Mouse (Mus musculus): ENCODE measurements at regions not wholly inside any gene's neighbourhood (a gene's known extent, or its start where the extent isn't known, plus 50 kb on each side); places are given as distances from the start of the nearest gene placed in this dataset.

- DNase-seq (ENCODE audit: low read depth) = no peak
Observed at GRCm38 (mm10) chr13:10741391-10741790, 380.7 kb upstream of the Chrm3 start.

- DNase-seq (ENCODE audit: low read depth) = no peak
Observed at GRCm38 (mm10) chr13:10725745-10726171, 365.1 kb upstream of the Chrm3 start.

GRCm38 (mm10) chr13:10725335-10725734 lies 364.7 kb upstream of the Chrm3 start:
- no peak for DNase-seq (ENCODE audit: low read depth)

DNA sequence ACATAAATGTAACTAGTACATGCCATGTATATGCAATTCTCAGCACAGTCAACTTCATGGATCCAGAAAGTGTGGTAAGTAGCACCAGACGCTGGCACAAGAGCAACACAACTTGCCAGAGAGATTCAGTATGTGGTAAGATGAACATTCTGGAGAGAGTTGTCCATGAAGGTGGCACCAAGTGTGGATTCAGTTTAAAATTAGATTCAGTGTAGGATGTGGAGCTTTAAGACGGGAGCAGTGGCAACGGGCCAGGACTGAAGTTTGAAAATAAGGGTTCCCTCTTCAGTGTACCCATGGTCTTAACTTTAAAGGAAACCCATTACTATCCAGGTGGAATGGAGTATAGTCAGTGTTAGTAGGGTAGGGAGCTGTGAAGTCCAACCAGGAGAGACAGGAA lies 360.0 kb upstream of the Chrm3 start:
- no peak for DNase-seq (ENCODE audit: low read depth)

GRCm38 (mm10) chr13:10711451-10711850 lies 350.8 kb upstream of the Chrm3 start:
- DNase-seq (ENCODE audit: low read depth) = no peak

- no peak for DNase-seq (ENCODE audit: low read depth)
Observed at GRCm38 (mm10) chr13:10710909-10711308, 350.3 kb upstream of the Chrm3 start.

GRCm38 (mm10) chr13:10697146-10697545 lies 336.5 kb upstream of the Chrm3 start:
- no peak for DNase-seq (ENCODE audit: low read depth)

GRCm38 (mm10) chr13:10696181-10696977 lies 335.7 kb upstream of the Chrm3 start:
- no peak for DNase-seq (ENCODE audit: low read depth)

GRCm38 (mm10) chr13:10691307-10691706 lies 330.7 kb upstream of the Chrm3 start:
- no peak for DNase-seq (ENCODE audit: low read depth)

DNA sequence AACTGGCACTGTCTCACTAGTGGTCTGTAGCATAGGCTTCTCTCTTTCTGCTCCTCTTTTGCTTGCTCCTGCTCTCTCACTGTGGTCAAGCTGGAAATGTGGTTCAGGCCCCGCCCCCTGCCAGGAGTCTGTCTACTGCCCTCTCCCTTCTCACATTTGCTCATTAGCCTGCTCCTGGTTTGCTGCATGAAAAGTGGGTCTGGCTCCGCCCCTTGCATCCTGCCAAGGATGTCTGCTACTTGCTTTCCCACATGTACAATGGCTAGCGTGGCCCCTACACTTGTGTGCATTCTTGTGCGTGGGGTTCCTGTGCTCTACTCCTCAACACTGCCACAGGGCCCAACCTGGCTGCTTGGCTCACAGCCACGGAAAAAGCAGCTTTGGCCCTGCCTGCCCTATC lies 326.7 kb upstream of the Chrm3 start:
- DNase-seq (ENCODE audit: low read depth) = no peak

DNA sequence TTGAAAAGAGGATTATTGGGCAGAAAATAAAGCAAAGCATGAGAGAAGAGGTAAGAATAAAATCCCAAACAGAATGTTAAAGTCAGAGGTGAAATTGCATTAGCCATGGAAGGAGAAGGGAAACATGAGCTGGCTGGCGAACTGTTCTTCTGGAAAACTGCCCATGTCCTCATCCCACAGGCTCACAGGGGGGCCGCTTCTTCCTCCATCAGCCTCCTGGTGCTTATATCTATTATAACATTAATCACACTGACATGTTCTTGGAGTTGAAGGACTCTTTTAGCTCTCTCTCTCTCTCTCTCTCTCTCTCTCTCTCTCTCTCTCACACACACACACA lies 293.4 kb upstream of the Chrm3 start:
- DNase-seq (ENCODE audit: low read depth) = peak; percentile 2

DNA sequence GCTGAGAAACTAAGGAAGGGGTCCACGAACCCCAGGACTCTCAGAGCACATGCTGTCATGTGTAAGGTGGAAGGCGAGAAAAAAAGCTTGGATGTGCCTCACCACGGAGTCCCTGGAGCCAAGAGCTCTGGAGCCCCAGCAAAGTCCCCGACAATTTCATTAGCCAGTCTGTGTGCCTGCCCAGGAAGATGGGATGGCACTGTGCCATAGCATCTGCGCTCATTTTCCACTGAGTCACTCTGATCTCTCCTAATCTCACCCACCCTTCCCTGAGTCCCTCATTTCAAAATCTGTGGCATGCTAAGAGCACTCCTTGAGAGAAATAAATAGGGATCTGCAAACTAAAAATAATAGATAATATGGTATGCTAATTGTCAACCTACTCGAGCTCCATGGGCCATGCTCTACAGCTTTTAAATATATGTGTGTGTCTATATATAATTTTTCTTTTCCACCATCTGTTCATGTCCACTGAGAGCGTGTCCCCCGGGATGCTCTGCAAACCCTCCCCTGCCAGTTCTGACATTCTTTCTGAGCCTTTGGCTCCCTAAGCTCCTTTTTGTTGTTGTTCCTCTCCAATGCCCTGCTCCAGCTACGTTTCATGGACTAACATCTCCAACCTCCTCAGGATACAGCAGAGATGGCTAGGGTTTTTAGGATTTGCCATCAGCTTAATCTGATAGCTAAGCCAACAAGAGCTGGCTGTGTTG lies 292.9 kb upstream of the Chrm3 start:
- DNase-seq (ENCODE audit: low read depth) = peak; percentile 11

DNA sequence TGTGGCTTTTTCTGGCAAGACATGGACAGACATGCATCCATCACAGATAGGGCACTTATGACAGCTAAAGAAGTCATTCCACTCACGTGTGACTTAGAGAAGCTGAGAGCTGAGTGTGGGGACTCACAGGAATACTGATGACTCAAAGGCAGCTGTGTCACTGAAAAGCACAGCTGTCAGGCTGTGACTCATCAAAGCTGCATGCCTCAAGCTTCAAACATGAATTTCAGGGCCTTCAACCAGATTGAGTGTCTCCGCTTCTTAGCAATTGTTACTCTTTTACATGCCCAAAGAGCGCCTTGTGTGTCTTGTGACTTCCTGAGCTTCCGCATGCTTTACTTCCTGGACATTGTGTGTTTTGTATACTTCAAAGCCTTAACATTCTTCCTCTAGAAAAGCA lies 276.2 kb upstream of the Chrm3 start:
- DNase-seq (ENCODE audit: low read depth) = no peak

DNA sequence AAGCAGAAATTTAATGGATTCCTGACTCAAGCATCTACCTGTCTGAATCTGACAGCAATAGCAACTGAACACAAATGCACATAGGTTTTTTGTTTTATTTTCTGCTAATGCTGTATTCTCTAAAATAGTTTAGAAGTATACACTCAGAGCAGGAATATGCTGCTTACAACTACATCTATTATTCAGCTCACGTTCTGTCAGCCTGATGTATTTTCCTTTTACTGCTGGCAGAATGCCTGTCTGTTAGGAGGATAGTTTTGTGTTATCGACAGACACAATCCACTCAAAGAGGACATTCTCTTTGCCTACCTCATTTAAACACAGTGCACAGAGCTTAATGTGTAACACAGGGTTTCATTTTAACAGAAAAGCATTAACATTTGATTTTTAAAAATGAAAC lies 269.8 kb upstream of the Chrm3 start:
- no peak for DNase-seq (ENCODE audit: low read depth)

DNA sequence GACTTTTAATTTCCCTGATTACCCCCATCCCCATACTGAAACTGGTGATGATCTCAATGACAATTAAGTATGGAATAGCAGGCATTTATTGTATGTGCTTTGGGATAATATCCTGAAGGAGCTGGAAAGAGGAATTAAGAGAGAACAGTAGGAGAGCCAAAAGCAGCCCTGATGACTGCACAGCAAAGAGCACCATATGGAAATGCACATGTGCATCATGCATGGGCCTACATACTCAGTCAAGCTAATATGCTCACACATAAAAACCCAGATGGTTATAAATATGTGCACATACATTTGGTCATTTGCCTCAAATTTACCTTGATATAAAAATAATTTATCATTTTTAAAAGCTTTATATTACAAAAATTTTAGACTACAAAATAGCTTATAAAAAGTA lies 259.0 kb upstream of the Chrm3 start:
- no peak for DNase-seq (ENCODE audit: low read depth)

DNA sequence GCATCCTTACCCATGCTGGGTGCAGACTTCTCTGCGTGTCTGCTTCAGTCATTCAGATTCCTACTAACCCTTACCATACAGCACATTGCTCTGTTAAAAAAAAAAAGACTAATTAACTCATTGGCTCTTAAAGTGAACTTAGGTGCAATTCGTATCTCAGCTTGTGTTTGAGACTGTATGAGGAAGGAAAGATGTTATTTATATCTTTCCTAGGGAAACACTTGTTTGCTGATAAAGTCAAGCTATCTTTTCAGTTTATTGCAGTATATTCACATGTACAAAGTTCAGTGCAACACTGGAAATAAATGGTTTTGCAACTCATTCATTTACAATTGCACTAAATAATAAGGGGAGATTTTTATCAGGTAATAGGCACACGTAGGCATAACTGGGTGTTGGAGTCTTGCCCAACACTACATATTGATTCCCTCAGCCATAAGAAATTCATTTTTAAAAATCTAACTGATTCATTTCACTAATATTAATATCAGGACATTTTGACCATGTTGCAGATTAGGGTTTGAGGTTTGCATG lies 257.8 kb upstream of the Chrm3 start:
- no peak for DNase-seq (ENCODE audit: low read depth)

DNA sequence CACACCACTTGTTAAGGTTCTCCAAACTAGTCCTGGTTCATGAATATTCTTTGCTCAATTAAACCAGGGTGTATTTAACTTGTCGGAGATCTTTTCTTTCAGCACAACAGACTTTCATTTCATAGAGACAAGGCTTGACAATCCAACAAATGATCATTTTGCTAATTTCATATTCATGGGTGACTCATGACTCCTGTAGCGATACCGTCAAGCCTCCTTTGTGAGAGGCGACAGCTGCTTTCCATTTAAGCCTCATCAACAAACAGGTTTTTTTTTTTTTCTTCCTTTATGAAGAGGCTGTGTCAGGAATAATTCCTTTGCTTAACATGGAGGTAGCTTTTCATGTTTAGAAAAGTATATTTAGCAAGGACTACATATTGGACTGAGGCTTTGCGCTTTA lies 214.3 kb upstream of the Chrm3 start:
- no peak for DNase-seq (ENCODE audit: low read depth)

GRCm38 (mm10) chr13:10566825-10567224 lies 206.2 kb upstream of the Chrm3 start:
- DNase-seq (ENCODE audit: low read depth) = no peak

DNA sequence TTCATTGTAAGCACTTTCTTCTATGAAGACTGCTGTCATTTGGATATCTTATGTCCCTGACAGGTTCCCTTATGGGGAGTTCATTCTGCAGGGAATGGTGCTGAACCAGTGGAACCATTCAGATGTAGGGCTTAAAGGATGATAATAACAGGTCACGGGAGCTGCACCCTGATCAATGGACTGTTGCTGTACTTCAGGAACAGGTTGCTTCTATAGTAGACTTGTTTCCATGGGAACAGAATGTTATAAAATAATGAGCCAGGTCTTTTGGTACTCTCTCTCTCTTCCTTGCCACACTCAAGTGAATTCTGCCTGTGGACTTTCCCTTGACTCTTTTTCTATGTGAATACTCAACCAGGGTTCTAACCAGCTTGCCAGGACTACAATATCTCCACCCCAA lies 196.9 kb upstream of the Chrm3 start:
- DNase-seq (ENCODE audit: low read depth) = no peak

GRCm38 (mm10) chr13:10554595-10554994 lies 193.9 kb upstream of the Chrm3 start:
- DNase-seq (ENCODE audit: low read depth) = no peak

GRCm38 (mm10) chr13:10542723-10543122 lies 182.1 kb upstream of the Chrm3 start:
- no peak for DNase-seq (ENCODE audit: low read depth)

GRCm38 (mm10) chr13:10540197-10540940 lies 179.7 kb upstream of the Chrm3 start:
- no peak for DNase-seq (ENCODE audit: low read depth)

GRCm38 (mm10) chr13:10538927-10539326 lies 178.3 kb upstream of the Chrm3 start:
- no peak for DNase-seq (ENCODE audit: low read depth)

All from NIH3T3 (cell line).